Mouse (Mus musculus) ovary, postnatal 36 days (tissue): ENCODE data around the gene C87436.
"Not testable (repeated sequence)": the region's sequence is repeated elsewhere in the genome, so short reads cannot be mapped to it uniquely, and the experiment has no call there.

ENCODE experiments used
- DNase-seq: peaks from one replicate; pipeline ENCODE4 v3.0.0; 2022; ENCODE audit warnings: low spot score, mixed read lengths

Gene C87436

DNA sequence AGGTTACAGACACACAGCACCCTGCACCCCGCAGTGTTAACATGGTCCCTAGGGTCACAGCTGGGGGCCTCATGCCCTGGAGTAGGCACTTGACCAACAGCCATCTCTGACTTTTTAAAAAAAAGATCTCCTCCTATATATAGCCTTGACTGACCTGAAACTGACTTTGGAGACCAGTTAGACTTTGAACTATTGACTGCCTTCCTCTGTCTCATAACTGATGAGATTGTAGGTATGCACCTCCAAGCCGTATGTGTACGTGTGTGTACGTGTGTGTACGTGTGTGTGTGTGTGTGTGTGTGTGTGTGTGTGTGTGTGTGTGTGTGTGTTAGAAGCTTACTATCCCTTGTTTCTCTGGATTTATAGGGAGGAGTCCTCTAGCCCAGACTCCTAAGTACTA is 43.7 kb downstream of the C87436 start:
- no peak for DNase-seq

DNA sequence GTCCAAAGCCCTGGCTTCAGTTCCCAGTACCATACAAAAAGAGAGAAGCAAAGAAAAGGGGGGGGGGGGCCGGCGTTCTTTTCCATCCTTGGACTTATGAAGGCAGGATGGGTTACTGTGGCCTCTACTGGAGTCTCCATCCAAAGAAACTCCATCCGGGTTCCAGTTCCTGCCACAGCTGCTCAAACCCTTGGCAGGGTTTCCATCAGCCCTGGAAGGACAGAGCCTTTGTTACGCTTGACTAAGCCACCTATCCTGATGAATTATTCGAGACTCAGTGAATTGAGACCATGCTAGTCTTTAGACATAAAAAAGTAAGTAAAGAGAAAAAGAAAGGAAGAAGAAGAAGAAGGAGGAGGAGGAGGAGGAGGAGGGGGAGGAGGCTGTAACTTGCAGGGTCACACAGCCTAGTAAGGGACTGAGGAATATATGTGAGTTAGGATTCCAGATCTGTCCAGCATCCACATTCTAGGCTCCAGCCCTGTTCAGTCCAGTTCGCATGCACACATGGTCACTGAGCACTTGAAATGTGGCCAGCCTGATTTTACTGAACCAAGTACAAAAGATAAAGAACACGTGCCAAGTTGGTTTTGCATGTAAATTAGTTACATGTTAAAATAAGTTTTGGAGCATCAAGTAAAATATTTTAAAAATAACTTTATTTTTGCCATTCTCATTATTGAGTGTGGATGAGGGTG is 47.9 kb downstream of the C87436 start:
- no peak for DNase-seq

DNA sequence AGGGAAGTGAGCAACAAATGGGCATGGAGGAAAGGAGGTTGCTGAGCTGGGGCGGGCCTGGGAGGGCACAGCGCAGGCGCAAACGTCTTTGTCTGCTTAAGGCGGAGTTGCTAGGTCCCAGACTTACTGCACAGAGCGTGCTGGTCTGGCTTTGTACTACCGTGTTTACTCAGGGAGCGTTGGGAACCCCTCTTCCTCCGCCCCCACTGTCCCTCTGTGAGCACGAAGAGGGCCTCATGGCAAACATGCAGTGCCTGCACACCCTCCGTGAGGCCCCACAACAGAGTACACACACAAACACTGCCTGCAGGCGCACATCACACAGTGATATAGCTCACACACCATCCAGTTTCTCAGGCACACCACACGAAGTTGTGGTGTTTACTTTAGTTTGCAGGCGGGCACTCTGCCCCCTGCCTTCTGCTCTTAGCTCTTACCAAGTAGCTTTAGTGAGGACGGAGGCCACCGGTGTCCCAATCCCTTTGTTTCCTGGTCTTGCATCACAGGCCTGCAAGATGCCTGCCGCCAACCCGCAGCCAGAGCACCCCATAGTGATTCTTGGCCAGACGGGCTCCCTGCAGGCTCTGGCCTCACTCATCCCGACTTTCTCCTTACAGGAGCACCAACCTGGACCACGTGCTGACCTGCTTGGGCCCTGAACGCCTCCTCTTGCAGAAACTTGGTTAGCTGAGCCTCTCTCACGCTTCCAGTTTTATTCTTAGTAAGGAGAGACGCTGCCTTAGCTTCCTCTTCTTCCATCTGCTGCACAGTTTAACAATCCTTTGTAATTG is 49.4 kb downstream of the C87436 start:
- peak; percentile 82 for DNase-seq

DNA sequence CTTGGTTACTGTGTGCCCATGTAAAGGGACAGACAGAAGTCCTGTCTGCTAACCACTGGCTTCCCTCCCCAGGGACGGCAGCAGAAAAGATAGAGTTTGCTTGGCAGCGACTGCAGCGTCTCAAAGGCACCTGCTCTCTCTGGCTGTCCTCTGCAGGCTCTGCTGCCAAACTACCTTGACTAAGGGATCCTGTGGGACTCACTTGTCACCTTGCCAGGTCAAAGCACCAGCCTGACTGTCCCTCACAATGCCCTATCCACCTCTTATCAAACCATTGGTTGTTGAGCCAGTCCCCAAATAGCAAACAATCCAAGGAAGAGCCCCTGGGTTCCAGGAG is 49.9 kb downstream of the C87436 start:
- DNase-seq, result no peak

DNA sequence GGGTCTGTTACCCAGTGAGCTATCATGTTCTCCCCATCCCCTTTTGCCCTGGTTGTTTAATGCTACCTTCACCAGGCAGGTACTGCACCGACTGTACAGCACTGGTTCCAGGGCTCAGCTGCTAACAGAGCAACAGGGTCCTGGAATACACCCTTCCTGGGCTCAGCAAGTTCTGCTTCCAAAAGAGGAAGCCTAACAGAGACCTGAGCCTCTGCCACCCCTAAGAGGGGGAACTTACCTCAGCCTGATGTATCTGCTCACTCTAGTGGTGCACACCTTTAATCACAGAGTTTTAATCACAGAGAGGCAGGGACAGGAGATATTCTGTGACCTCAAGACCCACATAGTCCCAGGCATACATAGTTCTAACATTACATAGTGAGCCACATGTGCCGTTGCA is 51.8 kb downstream of the C87436 start:
- DNase-seq, result no peak

DNA sequence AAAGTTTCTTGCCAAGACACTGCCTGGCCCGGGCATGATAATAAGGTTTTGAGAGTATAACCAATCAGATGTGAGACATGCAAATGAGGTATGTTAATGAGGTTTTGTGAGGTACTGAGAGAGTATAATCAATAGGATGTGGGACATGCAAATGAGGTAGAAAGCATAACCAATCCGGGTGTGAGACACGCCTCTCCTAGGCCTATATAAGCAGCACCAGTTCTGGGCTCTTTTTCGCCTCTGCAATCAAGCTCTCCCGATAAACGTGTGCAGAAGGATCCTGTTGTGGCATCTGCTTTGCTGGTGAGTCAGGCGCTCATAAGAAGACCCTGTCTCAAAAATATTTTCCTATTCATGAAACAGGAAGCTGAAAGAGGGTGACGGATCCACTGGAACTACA is 52.2 kb downstream of the C87436 start:
- DNase-seq, result not testable (repeated sequence)

DNA sequence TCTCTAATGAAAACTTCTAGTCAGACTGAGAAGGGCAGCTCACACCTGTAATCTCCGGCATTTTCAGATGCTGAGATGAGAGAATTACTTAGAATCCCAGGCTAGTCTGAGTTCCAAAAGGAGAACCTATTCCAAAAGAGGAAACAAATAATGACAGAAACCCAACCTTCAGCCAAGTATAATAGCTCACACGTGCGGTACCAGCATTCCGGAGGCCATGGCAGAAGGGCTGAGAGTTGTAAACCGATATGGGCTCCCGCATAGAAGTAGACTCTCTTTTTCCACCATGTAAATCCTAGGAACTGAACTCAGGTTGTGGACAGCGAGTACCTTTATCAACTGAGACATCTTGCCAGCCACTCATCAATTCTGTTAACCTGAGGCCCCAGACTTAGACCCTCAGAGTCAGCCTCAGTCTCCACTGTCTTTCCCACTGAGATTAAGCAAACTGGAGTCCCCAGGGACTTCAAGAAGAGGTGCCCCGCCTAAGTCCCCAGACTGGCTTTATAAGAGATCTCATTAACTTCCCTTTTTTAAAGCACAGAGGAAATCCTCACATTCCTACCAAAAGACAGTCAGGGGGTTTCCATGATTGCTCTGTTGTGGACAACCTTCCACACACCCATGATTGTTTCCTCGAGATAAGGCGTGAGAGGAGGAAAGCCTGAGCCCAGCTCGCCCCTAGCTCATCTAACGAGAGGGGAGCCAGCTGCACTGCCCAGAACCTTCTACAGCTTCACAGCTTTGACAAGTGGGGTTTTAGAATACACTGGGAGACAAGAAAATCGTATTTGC is 55.5 kb downstream of the C87436 start:
- no peak for DNase-seq

DNA sequence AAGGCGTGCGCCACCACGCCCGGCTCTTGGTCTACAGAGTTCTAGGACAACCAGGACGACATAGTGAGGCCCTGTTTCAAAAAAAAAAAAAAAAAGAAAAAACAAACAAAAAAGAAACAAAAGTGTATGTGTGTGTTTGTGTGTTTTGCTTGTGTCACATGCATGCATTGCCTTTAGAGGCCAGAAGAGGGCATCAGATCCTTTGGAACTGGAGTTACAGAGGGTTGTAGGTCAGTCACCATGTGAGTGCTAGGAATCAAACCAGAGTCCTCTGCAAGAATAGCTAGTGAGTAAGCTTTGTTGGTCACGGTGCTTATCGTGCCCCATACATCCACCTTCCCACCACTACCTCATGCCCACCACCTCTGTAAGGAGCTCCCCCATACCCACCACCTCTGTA is 56.6 kb downstream of the C87436 start:
- DNase-seq, result no peak

DNA sequence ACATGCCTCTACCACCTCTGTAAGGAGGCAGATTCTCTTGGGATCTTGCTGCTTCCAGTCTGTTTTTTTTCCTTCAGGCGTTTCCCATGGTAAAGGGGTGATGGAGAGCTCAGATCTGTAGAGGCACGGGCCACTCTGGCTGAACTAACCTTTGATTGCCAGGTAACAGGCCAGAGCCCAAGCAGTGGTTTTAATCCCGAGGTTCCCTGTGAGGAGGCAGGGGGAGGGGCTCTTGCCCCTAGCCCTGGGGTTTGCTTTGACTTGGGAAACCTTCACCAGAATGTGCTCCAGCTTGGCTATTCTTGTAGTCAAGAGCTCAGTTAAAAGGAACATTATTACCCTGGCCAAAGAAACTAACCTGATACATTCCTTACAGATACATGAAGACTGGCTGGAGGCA is 57.5 kb downstream of the C87436 start:
- DNase-seq, result no peak

DNA sequence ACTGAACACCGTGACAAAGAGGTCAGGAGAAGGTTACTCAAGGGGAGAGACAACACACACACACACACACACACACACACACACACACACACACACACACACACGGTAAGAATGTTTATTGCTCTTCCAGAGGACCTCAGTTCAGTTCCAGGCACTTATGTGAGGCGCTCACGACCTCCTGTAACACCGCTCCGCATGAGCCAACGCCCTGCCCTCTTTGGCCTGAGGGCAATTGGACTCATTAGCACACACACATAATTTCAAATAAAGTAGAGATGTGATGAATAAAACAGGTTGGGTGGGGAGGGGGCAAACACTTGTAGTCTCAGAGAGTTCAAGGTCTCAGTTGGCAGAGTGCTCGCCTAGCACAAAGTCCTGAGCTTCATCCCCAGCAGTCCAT is 58.0 kb downstream of the C87436 start:
- DNase-seq, result no peak

DNA sequence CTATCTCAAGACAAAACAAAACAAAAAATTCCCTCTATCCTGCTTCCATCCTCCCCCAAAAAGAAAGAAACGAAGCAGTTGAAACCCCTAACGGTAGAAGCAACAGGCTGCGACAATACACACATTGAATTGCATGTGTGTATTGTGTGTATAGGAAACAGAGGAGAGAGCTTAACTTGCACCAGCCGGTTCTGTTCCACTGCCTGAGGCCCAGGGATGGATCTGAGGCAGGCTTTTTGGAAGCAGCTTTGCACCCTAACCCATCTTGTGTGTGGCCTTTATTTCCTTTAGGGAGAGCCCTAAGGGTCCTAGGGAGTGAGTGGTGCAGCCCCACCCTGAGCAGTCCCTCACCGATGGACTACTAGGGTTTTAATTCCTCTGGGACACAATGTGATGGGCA is 58.4 kb downstream of the C87436 start:
- no peak for DNase-seq

DNA sequence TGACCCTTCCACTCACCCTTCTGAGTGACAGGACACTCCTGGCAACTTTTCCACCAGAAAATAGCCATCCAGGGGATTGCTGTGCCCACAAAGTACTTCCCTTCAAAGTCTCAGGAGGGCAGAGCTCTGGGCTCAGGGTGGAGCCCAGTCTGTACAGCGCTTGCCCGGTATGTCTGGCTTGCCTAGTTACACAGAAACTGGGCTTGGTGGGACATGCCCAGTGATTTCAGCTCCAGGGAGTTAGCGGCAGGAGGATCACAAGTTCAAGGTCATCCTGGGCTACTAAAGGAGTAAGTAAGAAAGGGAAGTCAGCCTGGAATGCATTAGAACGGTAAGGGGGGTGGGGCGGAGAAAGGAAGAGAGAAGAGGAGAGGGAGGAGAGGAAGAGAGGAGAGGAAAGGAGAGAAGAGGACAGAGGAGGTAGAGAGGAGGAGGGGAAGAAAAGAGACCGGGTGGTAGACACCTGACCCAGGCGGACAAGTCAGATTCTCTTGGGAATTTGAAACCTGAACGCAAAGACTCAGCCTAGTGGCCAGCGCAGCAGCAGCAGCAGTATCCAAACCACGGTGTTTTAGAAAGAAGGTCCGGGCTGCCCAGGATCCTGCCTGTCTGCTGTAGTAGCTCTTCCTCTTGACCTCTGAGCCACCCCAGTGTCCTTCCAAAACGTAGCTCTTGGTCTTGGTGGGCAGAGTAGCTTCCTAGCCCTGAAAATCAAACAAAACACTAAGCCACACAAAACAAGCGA is 59.1 kb downstream of the C87436 start:
- peak; percentile 54 for DNase-seq

DNA sequence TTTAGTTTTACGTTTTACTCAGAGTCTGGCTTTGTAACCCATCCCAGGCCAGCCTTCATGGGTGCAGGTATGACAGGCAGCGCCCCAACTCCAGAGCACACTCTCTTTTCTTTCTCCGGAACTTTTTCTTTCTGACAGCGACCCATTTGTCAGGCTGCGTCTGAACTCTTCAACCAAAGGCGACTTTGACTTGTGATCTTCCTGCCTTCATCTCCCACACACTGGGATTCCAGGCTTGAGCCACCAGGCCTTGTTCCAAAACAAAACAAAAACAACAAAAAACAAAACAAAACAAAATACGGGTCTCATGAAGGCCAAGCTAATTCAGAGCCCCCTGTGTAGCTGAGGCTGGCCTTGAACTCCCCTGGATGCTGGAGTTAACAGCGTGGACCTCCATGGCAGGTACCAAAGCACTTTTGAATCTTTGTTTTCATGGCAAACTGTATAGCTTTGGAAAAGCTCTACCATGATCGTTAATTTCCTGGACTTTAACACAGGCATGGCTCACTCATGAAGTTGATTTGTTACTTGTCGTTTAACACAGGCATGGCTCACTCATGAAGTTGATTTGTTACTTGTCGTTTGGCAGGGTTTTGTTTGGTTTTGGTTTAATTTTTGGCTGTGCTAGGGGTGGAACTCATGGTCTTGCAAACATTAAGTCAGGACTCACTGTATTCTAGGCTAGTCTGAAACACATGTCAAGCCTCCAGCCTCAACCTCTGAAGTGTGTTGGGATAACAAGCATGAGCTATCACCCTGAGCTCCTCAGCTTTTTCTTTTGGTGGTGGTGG is 60.0 kb downstream of the C87436 start:
- no peak for DNase-seq

DNA sequence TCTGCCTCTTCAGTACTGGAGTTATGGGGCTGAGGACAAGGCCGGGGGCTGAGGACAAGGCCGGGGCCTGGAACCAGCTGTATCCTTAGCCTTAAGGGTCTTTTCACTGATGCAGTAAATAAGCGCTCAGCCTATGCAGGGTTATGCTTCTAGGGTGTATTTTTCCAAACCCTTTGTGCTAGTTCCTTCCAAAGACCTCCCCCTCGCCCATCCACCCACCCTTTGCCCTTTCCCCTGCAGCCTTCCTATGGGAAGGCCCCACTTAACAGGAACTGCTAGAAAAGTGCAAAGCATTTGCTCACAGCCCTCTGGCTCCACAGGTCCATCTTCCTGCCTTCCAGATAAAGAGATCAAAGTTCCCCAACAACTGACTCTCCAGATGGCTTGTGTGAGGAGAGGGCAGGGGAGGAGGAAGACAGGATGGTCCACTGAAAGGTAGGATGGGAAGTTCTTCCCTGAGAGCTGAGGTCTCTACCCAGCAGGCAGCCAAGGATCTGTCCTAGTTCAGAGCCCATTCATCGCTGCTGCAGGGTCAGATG is 61.5 kb downstream of the C87436 start:
- DNase-seq, result no peak

DNA sequence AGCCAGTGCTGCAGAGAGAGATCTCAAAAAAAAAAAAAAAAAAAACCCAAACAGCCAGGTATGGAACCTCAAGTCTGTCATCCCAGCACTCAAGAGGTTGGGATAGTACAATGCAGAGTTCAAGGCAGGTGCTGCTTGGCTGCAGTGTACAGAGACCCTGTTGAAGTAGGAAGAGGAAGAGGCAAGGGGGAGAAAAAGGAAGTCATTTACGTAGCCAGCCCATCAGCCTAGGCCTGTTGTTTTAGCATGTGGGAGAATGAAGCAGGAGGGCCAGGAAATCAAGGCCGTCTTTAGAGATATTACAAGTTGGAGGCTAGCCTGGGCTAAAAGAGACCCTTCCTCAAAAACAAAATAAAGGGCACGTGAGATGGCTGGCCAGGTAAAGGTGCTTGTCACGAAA is 65.3 kb downstream of the C87436 start:
- DNase-seq, result no peak

DNA sequence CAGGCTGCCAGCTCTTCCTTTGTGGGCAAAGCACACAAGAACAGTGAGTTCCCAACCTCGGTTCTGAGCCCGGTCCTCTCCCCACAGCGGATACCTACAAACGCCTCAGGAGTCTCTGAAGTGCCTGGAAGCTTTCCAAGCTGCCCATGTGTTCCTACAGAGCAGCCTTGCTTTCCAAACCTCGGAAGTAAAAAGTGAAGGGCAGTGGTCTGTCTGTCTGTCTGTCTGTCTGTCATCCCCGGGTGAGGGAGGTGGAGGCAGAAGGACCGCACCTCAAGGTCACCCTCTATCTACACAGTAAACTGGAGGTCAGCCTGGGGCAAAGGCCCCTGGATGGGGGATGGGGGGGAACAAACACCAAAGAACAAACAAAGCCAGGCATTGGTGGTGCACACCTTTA is 67.5 kb downstream of the C87436 start:
- no peak for DNase-seq

DNA sequence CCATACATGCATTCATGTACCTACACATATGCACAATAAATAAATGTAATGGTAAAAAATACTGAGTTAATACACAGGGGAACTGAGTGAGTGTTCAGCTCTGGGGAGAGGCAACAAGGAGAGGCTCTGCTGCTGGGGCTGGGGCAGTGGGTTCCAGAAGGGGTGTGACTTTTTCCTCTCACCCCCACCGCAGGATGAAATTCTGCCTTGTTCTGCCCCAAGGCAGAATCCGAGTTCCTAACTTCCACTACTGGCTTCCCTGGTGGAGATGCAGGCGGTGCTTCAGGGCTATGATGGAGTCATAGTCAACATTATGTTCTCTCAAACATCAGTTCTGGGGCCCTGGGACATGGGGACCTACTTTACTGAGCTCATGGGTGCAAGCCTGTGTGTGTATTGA is 68.1 kb downstream of the C87436 start:
- DNase-seq, result no peak

DNA sequence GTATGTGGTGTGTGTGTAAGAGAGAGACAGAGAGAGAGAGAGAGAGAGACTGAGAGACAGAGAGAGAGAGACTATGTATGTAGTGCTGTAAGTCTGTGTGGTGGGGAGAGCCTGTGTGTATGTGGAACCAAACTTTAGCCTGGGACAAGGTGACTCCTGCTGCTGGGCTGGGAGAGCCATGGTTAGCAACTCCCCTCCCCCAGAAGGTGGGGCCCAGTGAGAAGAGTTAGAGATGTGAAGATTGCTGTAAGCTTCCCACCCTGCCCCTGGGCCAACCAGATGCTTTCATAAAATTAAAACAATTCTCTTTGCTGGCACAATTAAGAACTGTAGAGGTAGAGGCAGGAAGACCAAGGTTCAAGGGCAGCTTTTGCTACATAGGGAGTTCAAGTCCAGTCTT is 68.9 kb downstream of the C87436 start:
- no peak for DNase-seq

DNA sequence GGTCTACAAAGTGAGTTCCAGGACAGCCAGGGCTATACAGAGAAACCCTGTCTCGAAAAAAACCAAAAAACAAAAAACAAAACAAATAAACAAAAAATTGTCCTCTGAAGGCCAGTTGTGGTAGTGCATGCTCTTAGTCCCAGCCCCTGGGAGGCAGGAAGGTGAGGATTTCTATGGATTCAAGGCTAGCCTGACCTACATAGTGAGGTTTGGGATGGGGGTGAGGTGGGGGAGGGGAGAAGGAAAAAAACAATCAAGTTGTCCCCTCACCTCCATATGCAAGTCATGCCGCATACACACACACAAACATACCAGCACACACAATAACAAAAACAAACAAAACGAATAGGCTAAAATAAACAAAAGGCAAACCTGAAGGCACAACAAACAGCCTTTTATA is 70.6 kb downstream of the C87436 start:
- DNase-seq, result no peak

DNA sequence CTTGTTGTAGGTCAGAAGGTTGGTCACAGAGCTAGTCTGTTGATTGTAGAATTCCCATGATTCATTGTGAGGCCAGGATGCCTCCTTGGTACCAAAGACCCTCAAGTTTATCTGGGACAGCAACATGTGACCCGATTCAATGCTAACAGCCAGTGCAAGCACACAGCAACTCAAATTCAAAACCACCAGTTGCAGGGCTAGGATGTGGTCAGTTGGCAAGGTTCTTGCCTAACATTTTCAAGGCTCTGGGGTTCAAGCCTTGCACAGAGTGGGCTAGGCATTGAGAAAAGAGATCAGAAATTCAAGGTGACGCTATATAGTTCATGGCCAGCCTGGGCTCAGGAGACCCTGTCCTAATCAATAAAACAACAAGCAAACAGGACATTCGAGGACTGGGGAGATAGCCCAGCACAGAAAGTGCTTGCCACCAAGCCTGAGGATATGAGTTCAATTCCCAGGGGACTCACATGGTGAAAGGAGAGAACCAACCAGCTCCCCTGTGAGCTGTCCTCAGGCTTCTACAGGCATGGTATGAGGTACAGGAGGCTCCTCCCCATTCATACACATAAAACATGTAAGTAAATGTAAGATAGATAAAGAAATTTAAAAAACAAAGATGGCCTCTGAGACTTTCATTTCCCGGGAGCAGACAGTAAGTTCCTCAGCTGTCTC is 71.2 kb downstream of the C87436 start:
- no peak for DNase-seq

DNA sequence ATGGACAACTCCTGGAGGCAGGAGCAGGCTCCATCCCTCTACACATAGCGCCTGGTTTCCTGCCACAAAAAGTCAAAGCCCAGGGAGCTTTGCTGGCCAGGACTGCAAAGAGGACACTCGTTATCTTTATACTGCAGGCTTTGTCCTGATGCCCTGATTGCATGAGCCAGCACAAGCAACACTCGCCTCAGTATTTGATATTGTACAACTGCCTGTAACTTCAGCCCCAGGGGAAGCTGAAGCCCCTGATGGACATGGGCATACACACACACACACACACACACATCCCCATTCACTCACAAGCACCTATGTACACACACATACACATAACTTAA is 71.7 kb downstream of the C87436 start:
- DNase-seq, result no peak
